Mouse (Mus musculus) gastrocnemius, postnatal 36 days (tissue): ENCODE measurements around the gene Cul3. TPM values are rescaled to one million over a fixed set of nuclear protein-coding genes. Genes with fewer than 3 reads are reported as not detected.

ENCODE experiments used
- total RNA-seq, 2 experiments: library from RNA; stranded (reverse); gene quantifications; 2 replicates each; pipeline ENCODE4 v1.2.3; 2021

The Cul3 gene
- total RNA-seq, 2 experiments from 2014 or later = 227 to 230 TPM

Other genes with a start within 250 kb of the Cul3 start
- 1 to 10 TPM in 1 of 2 experiments, under 1 TPM in 1; 0.23 to 1.2 TPM for gene Fam124b, start 122.0 kb downstream of the Cul3 start, total RNA-seq
- gene Gm45261, start 121.0 kb upstream of the Cul3 start, total RNA-seq = not detected